Mouse (Mus musculus): ENCODE measurements around the gene Cpeb2. TPM values are rescaled to one million over a fixed set of nuclear protein-coding genes. Genes with fewer than 3 reads are reported as not detected.
A peak's percentile ranks its signal among the peaks of the same experiment; 100 is the strongest.

Cpeb2 gene
- polyA plus RNA-seq (2014; fragmentation: Nextera tagmentation; extraction: Ambion mirVana), result 1.8 and 1.9 TPM in 2 replicates

DNA sequence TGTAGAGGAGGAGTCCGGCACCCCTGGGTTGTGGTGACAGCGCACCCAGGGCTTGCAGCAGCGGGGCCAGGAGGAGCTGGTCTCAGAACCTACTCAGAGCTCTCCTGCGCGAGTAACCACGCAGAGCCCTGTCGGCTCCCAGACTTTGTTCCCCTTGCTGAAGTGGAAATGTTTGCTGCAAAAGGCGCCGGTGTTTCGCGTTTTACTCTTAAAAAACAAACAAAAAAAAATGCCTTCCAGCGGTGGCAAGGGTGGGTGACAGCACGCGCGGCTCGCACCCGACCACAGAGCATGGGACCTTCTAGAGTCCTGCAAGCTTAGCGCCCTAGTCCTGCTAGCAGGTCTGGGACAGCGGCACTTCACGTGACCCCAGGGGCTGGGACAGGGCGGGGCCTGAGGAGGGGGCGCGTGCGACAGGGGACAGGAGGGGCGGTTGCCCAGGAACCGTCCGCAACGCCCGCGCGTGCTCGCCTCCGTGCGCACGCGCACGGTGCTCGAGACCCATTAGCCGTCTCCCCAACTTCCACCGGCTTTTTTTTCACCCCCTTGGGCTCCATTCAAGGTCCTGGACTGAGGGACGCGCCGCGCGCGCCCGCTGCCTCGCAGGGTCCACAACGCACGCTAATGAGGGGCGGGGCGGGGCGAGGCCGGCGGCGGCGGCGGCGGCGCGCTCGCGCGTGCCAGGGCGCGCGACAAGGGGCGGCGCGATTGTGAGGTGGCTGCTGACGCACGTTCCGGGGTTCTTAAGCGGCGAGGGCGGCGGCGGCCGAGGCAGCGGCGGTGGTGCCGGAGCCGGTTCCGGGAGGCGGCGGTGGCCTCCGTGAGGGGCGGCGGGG, at the start of gene Cpeb2:
Cpeb2 (plus strand) TSS at position 691 of the 836 bp plus-strand sequence.
- Histone ChIP-seq H3K4me3 (ENCODE audit: low read depth, low read length) (peak within 1 kb of the TSS; percentile 87), H3K27ac (ENCODE audit: low read depth) (peak within 1 kb of the TSS; percentile 96), H3K27me3 (ENCODE audit: insufficient read depth, low read length) (no peaks in the 10 kb centered on the region), H3K4me1 (ENCODE audit: insufficient read depth) (peaks cover 3% of the 10 kb centered on the region; the same call in 1 of the 2 replicates), H3K4me2 (peak within 1 kb of the TSS; percentile 90), H3K9me3 (ENCODE audit: low read depth, low read length) (no peaks in the 10 kb centered on the region), H3K36me3 (ENCODE audit: insufficient read depth) (no peaks in the 10 kb centered on the region), H3K9ac (peak within 1 kb of the TSS; percentile 87)
- WGBS, result under 1% methylated on average over 75 of the region's 89 CpGs
- DNase-seq, result peak; percentile 93
- no peak for TF ChIP-seq CTCF (IDR thresholded peaks at IDR 0.05; ENCODE audit: low read depth)
- peak; percentile 96 for ATAC-seq (ENCODE audit: insufficient read depth)

DNA sequence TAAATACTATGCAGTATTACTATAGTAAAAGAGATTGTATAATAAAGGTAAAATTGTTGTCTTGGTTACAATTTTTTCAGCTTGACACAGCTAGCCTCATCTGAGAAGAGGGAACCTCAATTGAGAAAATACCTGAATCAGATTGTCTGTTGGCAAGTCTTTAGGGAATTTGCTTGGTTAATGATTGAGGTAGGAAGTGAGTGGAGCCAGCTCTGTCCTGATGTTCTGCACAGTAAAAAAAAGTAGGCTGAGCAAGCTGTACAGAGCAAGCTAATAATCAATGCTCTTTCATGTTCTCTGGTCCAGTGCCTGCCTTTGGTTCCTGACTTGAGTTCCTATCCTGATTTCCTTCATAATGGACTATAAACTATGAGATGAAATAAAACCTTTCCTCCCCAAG, 49.4 kb upstream of the Cpeb2 start:
- ATAC-seq (ENCODE audit: insufficient read depth) (no peak), DNase-seq (no peak)
- Histone ChIP-seq H3K27ac (ENCODE audit: low read depth) (no peak overlapping the region), H3K27me3 (ENCODE audit: insufficient read depth, low read length) (no peaks in the 10 kb centered on the region), H3K36me3 (ENCODE audit: insufficient read depth) (no peaks in the 10 kb centered on the region), H3K4me1 (ENCODE audit: insufficient read depth) (no peaks in the 10 kb centered on the region), H3K4me3 (ENCODE audit: low read depth, low read length) (no peak overlapping the region), H3K9ac (no peak overlapping the region), H3K4me2 (no peak overlapping the region), H3K9me3 (ENCODE audit: low read depth, low read length) (no peaks in the 10 kb centered on the region)
- no peak for TF ChIP-seq CTCF (IDR thresholded peaks at IDR 0.05; ENCODE audit: low read depth)

DNA sequence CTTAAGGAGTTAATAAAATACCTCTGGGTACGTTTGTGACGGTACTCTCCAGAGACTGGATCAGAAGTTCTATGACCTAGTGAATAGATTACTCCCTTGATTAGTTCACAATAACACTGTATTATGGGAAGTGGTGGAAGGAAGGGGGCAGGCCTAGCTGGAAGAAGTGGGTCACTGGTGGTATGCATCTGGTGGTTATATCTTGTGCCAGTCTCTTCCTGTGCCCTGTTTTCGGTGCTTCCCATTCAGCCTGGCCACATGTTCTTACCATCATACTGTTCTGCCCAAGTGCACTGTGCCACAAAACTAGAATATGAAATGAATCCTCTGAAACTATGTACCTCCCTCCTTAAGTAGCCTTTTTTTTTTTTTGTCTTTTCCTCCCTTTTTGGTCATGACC, 48.1 kb upstream of the Cpeb2 start:
- Histone ChIP-seq H3K9me3 (ENCODE audit: low read depth, low read length) (no peaks in the 10 kb centered on the region), H3K27ac (ENCODE audit: low read depth) (no peak overlapping the region), H3K4me2 (no peak overlapping the region), H3K9ac (no peak overlapping the region), H3K27me3 (ENCODE audit: insufficient read depth, low read length) (no peaks in the 10 kb centered on the region), H3K36me3 (ENCODE audit: insufficient read depth) (no peaks in the 10 kb centered on the region), H3K4me3 (ENCODE audit: low read depth, low read length) (no peak overlapping the region), H3K4me1 (ENCODE audit: insufficient read depth) (no peaks in the 10 kb centered on the region)
- 84% methylated on average over 3 of the region's 3 CpGs for WGBS
- ATAC-seq (ENCODE audit: insufficient read depth) (no peak), DNase-seq (no peak)
- TF ChIP-seq CTCF (IDR thresholded peaks at IDR 0.05; ENCODE audit: low read depth), result no peak

DNA sequence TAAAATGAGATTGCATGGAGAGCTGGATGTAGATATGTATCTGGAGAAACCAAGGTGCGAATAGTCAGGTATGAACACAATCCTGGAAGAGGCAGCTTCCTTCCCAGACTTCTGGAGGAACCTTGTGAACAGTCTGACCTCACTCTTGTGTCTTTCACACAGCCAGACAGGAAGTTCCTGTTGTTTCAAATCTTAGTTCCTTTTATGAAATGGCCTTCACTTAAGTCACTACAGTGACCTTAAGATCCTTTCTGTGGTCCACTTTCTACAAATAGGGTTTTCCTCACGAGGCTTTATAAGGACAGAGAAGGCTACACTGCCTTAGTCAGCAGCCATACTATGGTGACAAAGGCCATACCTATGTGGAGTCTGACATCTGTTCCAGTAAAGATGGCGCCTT, 47.5 kb upstream of the Cpeb2 start:
- no peaks in the 10 kb centered on the region for H3K27me3 ChIP-seq (ENCODE audit: insufficient read depth, low read length)
- ATAC-seq (ENCODE audit: insufficient read depth), result no peak
- no peak overlapping the region for H3K4me3 ChIP-seq (ENCODE audit: low read depth, low read length)
- DNase-seq, result no peak
- 75% methylated on average over 3 of the region's 3 CpGs for WGBS
- no peaks in the 10 kb centered on the region for H3K9me3 ChIP-seq (ENCODE audit: low read depth, low read length)
- no peak overlapping the region for H3K27ac ChIP-seq (ENCODE audit: low read depth)
- no peak for TF ChIP-seq CTCF (IDR thresholded peaks at IDR 0.05; ENCODE audit: low read depth)
- H3K4me1 ChIP-seq (ENCODE audit: insufficient read depth), result no peaks in the 10 kb centered on the region
- H3K9ac ChIP-seq, result no peak overlapping the region
- H3K36me3 ChIP-seq (ENCODE audit: insufficient read depth), result no peaks in the 10 kb centered on the region
- no peak overlapping the region for H3K4me2 ChIP-seq

- DNase-seq, result no peak
- no peaks in the 10 kb centered on the region for H3K36me3 ChIP-seq (ENCODE audit: insufficient read depth)
- 64% methylated on average over 4 of the region's 4 CpGs for WGBS
- no peaks in the 10 kb centered on the region for H3K4me1 ChIP-seq (ENCODE audit: insufficient read depth)
- H3K27me3 ChIP-seq (ENCODE audit: insufficient read depth, low read length), result no peaks in the 10 kb centered on the region
- no peak overlapping the region for H3K4me2 ChIP-seq
- H3K4me3 ChIP-seq (ENCODE audit: low read depth, low read length), result no peak overlapping the region
- TF ChIP-seq CTCF (IDR thresholded peaks at IDR 0.05; ENCODE audit: low read depth), result no peak
- no peak overlapping the region for H3K27ac ChIP-seq (ENCODE audit: low read depth)
- no peak overlapping the region for H3K9ac ChIP-seq
- ATAC-seq (ENCODE audit: insufficient read depth), result no peak
- no peaks in the 10 kb centered on the region for H3K9me3 ChIP-seq (ENCODE audit: low read depth, low read length)
Observed at GRCm38 (mm10) chr5:43200686-43201085, 32.3 kb upstream of the Cpeb2 start.

GRCm38 (mm10) chr5:43206495-43207053, 26.4 kb upstream of the Cpeb2 start:
- Histone ChIP-seq H3K9ac (no peak overlapping the region), H3K9me3 (ENCODE audit: low read depth, low read length) (no peaks in the 10 kb centered on the region), H3K36me3 (ENCODE audit: insufficient read depth) (no peaks in the 10 kb centered on the region), H3K4me2 (no peak overlapping the region), H3K4me1 (ENCODE audit: insufficient read depth) (no peaks in the 10 kb centered on the region), H3K27ac (ENCODE audit: low read depth) (no peak overlapping the region), H3K27me3 (ENCODE audit: insufficient read depth, low read length) (no peaks in the 10 kb centered on the region), H3K4me3 (ENCODE audit: low read depth, low read length) (no peak overlapping the region)
- ATAC-seq (ENCODE audit: insufficient read depth) (no peak), DNase-seq (no peak)
- TF ChIP-seq CTCF (IDR thresholded peaks at IDR 0.05; ENCODE audit: low read depth), result no peak
- WGBS, result 74% methylated on average over 6 of the region's 6 CpGs

DNA sequence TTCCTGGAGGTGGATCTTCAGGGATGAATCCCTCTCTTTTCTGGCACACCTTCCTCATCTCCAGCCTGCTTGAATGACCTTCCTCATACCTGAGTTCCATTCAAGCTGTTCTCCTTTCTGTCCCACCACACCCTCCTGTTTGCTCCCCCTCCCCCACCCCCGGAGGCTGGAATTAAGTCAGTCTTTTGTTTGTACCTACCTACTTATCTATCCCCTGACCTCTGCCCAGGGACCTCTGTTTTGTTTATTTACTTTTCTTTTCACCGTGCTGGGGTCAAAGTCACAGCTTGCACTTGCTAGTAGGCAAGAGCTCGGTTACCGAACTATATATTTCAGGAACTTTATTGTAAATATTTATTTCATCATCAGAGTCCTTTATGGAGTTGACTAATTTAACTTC, 15.5 kb upstream of the Cpeb2 start:
- no peak overlapping the region for H3K4me3 ChIP-seq (ENCODE audit: low read depth, low read length)
- no peaks in the 10 kb centered on the region for H3K4me1 ChIP-seq (ENCODE audit: insufficient read depth)
- no peak for TF ChIP-seq CTCF (IDR thresholded peaks at IDR 0.05; ENCODE audit: low read depth)
- WGBS, result 15% methylated on average over 4 of the region's 4 CpGs
- no peak overlapping the region for H3K27ac ChIP-seq (ENCODE audit: low read depth)
- no peaks in the 10 kb centered on the region for H3K27me3 ChIP-seq (ENCODE audit: insufficient read depth, low read length)
- no peak for DNase-seq
- no peaks in the 10 kb centered on the region for H3K9me3 ChIP-seq (ENCODE audit: low read depth, low read length)
- H3K9ac ChIP-seq, result no peak overlapping the region
- no peaks in the 10 kb centered on the region for H3K36me3 ChIP-seq (ENCODE audit: insufficient read depth)
- H3K4me2 ChIP-seq, result no peak overlapping the region
- no peak for ATAC-seq (ENCODE audit: insufficient read depth)
